Mouse (Mus musculus) liver, embryonic 15.5 days (tissue): ENCODE measurements around the gene Ccdc9b. TPM values are rescaled to one million over a fixed set of nuclear protein-coding genes. Genes with fewer than 3 reads are reported as not detected.
A peak's percentile ranks its signal among the peaks of the same experiment; 100 is the strongest.

ENCODE experiments used
- ATAC-seq: fragments of 200-750 bp; cut with Nextera tagmentation; 2 replicates; pipeline ENCODE4 v1.8.0; 2017; ENCODE audit warnings: moderate number of reproducible peaks, mild to moderate bottlenecking, moderate library complexity; ENCODE audit not compliant: insufficient read depth
- H3K27ac ChIP-seq: fragments of 300-500 bp; sonication (generic); replicated peaks from 2 replicates; pipeline ENCODE4 v1.5.1; 2015; ENCODE audit warnings: mild to moderate bottlenecking, inconsistent platforms
- H3K27me3 ChIP-seq: fragments of 300-500 bp; sonication (generic); 2 replicates; pipeline ENCODE4 v1.6.1; 2015; ENCODE audit warnings: mild to moderate bottlenecking, inconsistent platforms
- H3K36me3 ChIP-seq: fragments of 300-500 bp; sonication (generic); replicated peaks from 2 replicates; pipeline ENCODE4 v1.6.1; 2015; ENCODE audit warnings: moderate library complexity, mild to moderate bottlenecking, inconsistent platforms
- H3K4me1 ChIP-seq: fragments of 300-500 bp; sonication (generic); replicated peaks from 2 replicates; pipeline ENCODE4 v1.6.1; 2015; ENCODE audit warnings: inconsistent platforms
- H3K4me2 ChIP-seq: fragments of 300-500 bp; sonication (generic); 2 replicates; pipeline ENCODE4 v1.6.1; 2015; ENCODE audit warnings: moderate library complexity, mild to moderate bottlenecking, inconsistent platforms
- H3K4me3 ChIP-seq: fragments of 300-500 bp; sonication (generic); replicated peaks from 2 replicates; pipeline ENCODE4 v1.5.1; 2015; ENCODE audit warnings: mild to moderate bottlenecking, inconsistent platforms
- H3K9ac ChIP-seq: fragments of 300-500 bp; sonication (generic); 2 replicates; pipeline ENCODE4 v1.6.1; 2015; ENCODE audit warnings: moderate library complexity, mild to moderate bottlenecking, inconsistent platforms
- H3K9me3 ChIP-seq: fragments of 300-500 bp; sonication (generic); replicated peaks from 2 replicates; pipeline ENCODE4 v1.6.1; 2016; ENCODE audit warnings: inconsistent platforms
- WGBS: fragments of 180-500 bp; shearing (Covaris S2); methylation state at CpG from one replicate; pipeline ENCODE4 v1.1.7; 2015; ENCODE audit warnings: mixed read lengths; ENCODE audit not compliant: insufficient replicate concordance; 5-methylcytosine and 5-hydroxymethylcytosine counted together
- polyA plus RNA-seq: library from polyadenylated mRNA; unstranded; fragments of >200 nt; fragmentation: Nextera tagmentation; extraction: Ambion mirVana; gene quantifications from 2 replicates; pipeline ENCODE4 v1.2.1, GENCODE M21; 2015

Gene Ccdc9b
- polyA plus RNA-seq, 1 experiment from 2014 or later, result 0.20 TPM

DNA sequence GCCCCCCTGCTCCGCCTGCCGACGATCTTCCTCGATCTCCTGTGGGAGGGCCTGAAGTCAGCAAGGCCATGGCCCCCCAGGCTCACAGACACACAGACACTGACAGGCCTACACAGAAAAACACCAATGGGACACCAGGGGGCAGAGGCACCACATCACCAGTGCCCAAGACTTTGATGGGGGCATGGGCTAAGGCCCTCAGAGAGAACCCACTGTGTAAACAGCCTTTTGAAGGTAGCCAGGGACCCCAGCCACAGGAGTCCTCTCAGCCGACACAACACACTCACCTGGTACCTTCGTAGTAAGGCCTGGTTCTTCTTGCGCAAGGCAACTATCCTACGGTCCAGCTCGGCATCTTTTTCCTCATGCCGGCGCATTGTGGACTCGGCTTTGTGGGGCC, 1.1 kb downstream of the Ccdc9b start:
- Histone ChIP-seq H3K27me3 (peaks cover 24% of the 10 kb centered on the region), H3K4me1 (peaks cover 55% of the 10 kb centered on the region), H3K4me3 (no peak overlapping the region), H3K4me2 (peak overlapping the region; percentile 75; the same call in 1 of the 2 replicates), H3K36me3 (no peaks in the 10 kb centered on the region), H3K9ac (no peak overlapping the region), H3K9me3 (no peaks in the 10 kb centered on the region), H3K27ac (no peak overlapping the region)
- no peak for ATAC-seq
- WGBS, result 84% methylated on average over 12 of the region's 12 CpGs

DNA sequence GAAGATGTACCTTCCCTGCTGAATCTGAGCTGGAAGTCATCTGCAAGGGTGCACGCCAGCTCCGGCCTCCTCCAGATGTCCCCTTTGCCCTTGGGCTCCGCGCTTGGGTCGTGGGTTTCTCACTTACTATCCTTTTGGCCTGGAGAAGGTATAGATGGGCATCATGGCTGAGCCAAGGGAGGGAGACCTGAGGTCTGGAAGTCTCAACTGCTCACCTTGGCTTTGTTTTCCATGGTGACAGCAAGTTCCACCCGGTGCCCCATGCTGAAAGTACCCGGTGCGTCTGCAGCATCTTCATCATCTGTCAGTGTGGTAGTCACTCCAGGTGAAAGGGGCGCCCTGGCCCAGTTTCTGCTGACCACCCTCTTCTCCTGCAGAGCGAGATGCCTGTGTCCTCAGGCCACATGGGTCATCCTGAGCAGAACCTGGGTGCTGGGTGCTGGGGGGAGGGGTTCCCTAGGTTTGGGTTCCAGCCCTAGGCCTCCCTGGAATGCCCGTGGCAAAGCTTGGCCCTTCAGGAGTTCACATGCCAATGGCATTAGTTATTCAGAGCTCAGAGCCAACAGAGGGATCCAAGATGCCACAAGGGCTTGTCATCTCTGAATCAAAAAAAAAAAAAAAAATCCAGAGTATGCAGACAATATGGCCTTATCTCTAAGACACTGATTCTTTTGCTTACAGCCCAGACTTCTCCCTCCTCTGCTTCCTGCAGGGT, 2.0 kb downstream of the Ccdc9b start:
- Histone ChIP-seq H3K9me3 (no peaks in the 10 kb centered on the region), H3K27me3 (peaks cover 25% of the 10 kb centered on the region), H3K36me3 (no peaks in the 10 kb centered on the region), H3K4me1 (peaks cover 51% of the 10 kb centered on the region), H3K27ac (no peak overlapping the region), H3K9ac (no peak overlapping the region), H3K4me3 (no peak overlapping the region), H3K4me2 (no peak overlapping the region)
- WGBS, result 72% methylated on average over 11 of the region's 11 CpGs
- ATAC-seq, result no peak

DNA sequence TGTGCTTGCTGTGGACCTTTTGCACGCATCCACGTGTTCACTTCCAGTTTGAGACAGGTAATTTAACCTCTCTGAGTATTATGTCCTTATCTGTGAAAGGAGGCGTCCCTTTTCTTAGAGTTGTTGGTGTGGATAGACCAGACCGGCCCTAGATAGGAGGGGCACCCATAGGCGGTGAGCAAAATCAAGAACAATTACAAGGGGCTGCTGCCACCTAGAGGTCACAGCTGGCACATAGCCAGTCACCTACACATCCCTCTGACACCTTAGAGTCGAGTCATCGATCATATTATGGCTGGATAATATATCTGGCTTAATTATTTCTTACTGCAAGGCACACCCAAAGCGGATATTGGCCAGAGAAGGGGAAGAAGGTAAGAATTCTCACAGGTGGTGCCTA, 2.6 kb downstream of the Ccdc9b start:
- Histone ChIP-seq H3K9ac (no peak overlapping the region), H3K27ac (no peak overlapping the region), H3K36me3 (no peaks in the 10 kb centered on the region), H3K4me1 (peaks cover 51% of the 10 kb centered on the region), H3K9me3 (no peaks in the 10 kb centered on the region), H3K27me3 (peaks cover 30% of the 10 kb centered on the region), H3K4me3 (no peak overlapping the region), H3K4me2 (peak overlapping the region; percentile 13; the same call in 1 of the 2 replicates)
- 5% methylated on average over 8 of the region's 8 CpGs for whole genome bisulfite sequencing
- ATAC-seq, result peak; percentile 34; the same call in 1 of the 2 replicates

DNA sequence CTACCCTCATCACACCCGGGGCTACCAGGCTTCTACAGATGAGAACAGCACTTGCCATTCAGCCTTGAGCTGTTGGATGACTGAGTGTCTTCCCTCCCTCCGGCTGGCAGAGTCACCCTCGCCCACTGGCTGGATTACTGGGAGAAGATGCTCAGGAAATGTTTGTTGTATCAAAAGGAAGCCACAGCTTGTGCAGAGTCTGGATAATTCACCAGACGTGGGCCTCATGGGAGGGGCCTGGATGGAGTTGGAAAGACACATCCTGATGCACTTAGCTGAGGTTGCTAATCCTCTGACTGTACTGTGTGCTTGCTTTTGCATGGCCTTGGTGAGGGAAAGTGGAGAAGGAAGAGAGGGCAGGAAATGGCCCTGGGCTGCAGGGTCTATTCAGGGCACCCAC, 6.4 kb downstream of the Ccdc9b start:
- Histone ChIP-seq H3K4me1 (peaks cover 42% of the 10 kb centered on the region), H3K27ac (no peak overlapping the region), H3K4me2 (no peak overlapping the region), H3K4me3 (no peak overlapping the region), H3K9ac (no peak overlapping the region), H3K27me3 (peaks cover 30% of the 10 kb centered on the region), H3K36me3 (no peaks in the 10 kb centered on the region), H3K9me3 (no peaks in the 10 kb centered on the region)
- no peak for ATAC-seq
- WGBS, result 32% methylated on average over 4 of the region's 4 CpGs

DNA sequence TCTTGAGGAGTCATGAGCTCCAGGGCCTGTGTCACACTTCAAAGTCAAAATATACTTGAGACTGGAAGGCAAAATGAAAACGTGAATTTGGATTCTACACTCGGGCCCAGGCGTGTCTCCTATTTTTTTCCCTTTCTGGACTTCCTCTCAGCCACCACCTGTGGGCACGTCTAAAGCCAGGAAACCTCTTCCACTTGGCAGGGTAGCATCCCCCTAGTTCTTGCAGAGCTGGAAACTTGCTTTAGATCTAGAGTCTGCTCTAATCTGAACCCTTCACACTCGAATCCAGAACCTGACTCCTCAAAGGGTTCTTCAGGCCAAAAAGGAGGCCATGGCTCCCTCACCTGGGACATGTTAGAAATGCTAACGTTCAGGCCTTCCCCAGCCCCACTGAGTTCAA, 7.1 kb downstream of the Ccdc9b start:
- H3K36me3 ChIP-seq, result no peaks in the 10 kb centered on the region
- no peak overlapping the region for H3K4me3 ChIP-seq
- no peaks in the 10 kb centered on the region for H3K9me3 ChIP-seq
- H3K4me1 ChIP-seq, result peaks cover 44% of the 10 kb centered on the region
- no peak for ATAC-seq
- H3K4me2 ChIP-seq, result no peak overlapping the region
- no peak overlapping the region for H3K9ac ChIP-seq
- WGBS, result 62% methylated on average over 6 of the region's 6 CpGs
- no peak overlapping the region for H3K27ac ChIP-seq
- peaks cover 24% of the 10 kb centered on the region for H3K27me3 ChIP-seq

DNA sequence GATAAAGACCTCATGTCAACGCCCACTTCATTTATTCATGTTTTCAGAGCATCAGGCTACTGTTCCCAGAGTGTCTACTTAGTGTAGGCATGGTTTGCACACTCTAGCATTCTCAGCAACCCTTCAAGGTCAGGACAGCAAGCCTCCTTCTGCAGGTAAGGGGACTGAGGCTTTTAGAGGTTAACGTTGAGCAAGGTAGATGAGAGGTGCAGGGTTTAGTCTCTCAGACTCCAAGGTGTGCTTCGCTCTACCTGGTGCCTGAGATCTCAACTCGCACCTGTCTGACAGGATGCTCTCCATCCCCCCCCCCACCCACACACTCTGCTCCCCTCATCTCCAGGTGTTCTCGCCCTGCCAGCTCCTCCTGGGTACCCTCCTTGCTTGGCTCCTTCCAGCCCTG, 8.3 kb downstream of the Ccdc9b start:
- WGBS, result 75% methylated on average over 5 of the region's 5 CpGs
- Histone ChIP-seq H3K27ac (no peak overlapping the region), H3K9me3 (no peaks in the 10 kb centered on the region), H3K36me3 (peaks cover 7% of the 10 kb centered on the region), H3K4me3 (no peak overlapping the region), H3K9ac (no peak overlapping the region), H3K4me1 (peaks cover 42% of the 10 kb centered on the region), H3K4me2 (no peak overlapping the region), H3K27me3 (peaks cover 15% of the 10 kb centered on the region)
- no peak for ATAC-seq

DNA sequence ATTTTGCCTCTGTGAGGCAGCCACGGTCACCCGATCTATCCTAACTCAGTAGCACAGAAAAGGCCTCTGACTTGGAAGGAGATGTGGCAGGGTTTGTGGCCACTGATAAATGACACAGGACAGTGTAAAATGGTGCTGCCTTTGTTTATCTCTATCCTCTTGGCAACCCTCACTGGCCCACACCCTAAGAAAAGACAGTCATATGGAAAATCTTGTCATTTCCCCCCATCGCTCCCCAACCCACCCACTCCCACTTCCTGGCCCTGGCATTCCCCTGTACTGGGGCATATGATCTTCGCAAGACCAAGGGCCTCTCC, 9.7 kb downstream of the Ccdc9b start:
- Histone ChIP-seq H3K36me3 (peaks cover 21% of the 10 kb centered on the region), H3K9me3 (no peaks in the 10 kb centered on the region), H3K9ac (peak overlapping the region; percentile 19; the same call in 1 of the 2 replicates), H3K27me3 (peaks cover 5% of the 10 kb centered on the region; the same call in 1 of the 2 replicates), H3K27ac (peak overlapping the region; percentile 83), H3K4me3 (no peak overlapping the region), H3K4me2 (peak overlapping the region; percentile 49), H3K4me1 (peaks cover 52% of the 10 kb centered on the region)
- peak; percentile 78 for ATAC-seq
- WGBS, result 26% methylated on average over 4 of the region's 4 CpGs

DNA sequence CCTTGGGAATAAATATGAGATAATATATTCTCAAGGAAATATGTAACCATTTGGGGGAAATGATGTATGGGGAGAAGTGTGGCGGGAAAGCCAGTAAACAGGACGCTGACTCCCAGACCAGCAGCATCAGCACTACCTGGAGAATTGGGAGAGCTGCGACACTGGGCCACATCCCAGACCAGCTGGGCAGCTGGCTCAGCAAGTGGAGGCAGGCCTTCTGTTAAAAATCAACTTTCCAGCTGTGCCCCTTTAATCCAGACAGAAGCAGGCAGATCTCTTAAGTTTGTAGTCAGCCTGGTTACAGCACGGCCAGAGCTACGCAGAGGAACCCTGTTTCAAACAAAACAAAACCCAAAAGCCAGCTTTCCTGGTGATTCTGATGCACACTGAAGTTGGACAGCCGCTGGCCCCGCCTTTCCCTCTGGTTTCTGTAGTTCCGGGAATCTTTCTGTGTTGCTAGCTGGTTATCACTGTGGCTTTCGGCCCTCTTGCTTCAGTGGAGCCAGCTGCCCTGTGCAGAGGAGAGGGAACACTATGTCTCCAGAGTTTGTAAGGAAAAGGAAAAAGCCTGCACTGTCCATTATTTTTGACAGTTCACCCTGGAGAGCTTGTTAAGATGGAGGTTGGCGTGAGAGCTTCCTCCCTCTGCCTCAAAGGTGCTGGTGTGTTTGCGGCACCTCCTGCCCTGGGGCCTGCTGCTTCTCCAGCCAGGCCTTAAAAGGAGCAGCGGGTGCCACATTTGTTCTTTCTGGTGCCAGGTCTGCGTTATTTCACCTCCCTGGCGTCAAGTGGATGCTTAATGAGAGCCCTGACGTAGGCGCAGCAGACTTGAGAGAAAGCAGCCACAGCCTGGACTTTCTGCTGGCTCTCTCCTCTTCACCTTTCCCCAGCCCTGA, 10.3 kb downstream of the Ccdc9b start:
- Histone ChIP-seq H3K4me2 (peak overlapping the region; percentile 49), H3K4me3 (no peak overlapping the region), H3K4me1 (peaks cover 58% of the 10 kb centered on the region), H3K36me3 (peaks cover 21% of the 10 kb centered on the region), H3K9ac (peak overlapping the region; percentile 19), H3K27me3 (peaks cover 5% of the 10 kb centered on the region; the same call in 1 of the 2 replicates), H3K9me3 (no peaks in the 10 kb centered on the region), H3K27ac (peak overlapping the region; percentile 83)
- 50% methylated on average over 16 of the region's 16 CpGs for WGBS
- ATAC-seq, result peak; percentile 51

DNA sequence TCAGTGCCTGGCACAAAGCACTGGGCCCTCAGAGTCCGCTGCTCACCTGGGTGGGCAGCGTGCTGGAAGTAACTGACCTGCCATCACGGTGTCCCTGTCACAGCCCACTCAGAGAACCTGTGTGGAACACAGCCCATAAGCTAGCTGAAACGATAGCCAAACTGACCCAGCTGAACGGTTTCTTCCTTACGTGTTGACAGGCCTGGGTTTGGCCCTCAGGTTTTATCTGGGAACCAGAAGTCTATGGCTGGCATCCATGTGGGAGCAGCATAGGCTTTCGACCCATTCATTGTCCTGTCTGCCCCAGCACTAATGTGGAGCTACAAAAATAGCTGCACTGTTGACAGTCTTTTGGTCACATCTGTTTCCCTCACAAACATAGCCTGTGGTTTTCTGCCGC, 12.0 kb downstream of the Ccdc9b start:
- 0 out of 2 replicates have a peak, but pooled peaks cover 5% of the 10 kb centered on the region for H3K27me3 ChIP-seq
- 0 out of 2 replicates have a peak overlapping the region, but pooled peaks have one; percentile 0 for H3K27ac ChIP-seq
- H3K4me1 ChIP-seq, result peaks cover 70% of the 10 kb centered on the region
- no peak for ATAC-seq
- H3K9ac ChIP-seq, result no peak overlapping the region
- 60% methylated on average over 8 of the region's 8 CpGs for WGBS
- no peaks in the 10 kb centered on the region for H3K9me3 ChIP-seq
- H3K4me2 ChIP-seq, result no peak overlapping the region
- H3K4me3 ChIP-seq, result no peak overlapping the region
- H3K36me3 ChIP-seq, result peaks cover 21% of the 10 kb centered on the region

DNA sequence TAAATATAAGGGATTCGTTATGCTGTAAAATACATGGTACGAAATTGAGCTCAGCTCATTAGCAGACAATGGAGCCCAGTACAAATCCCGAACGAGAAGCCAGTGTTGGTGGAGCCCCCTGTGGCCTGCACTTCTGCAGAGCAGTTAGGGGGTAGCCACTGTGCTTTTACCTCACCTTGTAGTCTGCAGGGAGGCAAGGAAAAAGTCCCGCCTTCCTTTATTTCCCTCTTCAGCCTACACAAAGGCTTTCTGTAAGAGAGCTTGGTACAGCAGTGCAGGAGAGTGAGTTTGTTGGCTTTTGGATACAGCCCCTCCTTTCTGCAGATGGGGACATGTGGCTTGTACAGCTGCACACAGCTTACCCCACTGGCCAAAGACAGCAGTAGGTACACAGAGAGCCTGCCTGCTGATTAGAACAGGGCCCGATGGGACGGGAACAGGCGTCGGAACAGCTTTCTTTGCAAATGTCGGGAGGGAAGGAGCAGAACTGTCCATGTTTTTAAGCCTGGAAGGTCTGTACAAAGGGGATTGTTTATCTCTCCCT, 13.0 kb downstream of the Ccdc9b start:
- Histone ChIP-seq H3K27ac (no peak overlapping the region), H3K36me3 (peaks cover 21% of the 10 kb centered on the region), H3K4me2 (no peak overlapping the region), H3K27me3 (peaks cover 7% of the 10 kb centered on the region), H3K4me1 (peaks cover 81% of the 10 kb centered on the region), H3K9me3 (no peaks in the 10 kb centered on the region), H3K4me3 (no peak overlapping the region), H3K9ac (no peak overlapping the region)
- WGBS, result 69% methylated on average over 10 of the region's 10 CpGs
- no peak for ATAC-seq
